Mouse (Mus musculus) bone marrow, adult 2 months (tissue): ENCODE results near the gene Akr1a1. TPM values are rescaled to one million over a fixed set of nuclear protein-coding genes. Genes with fewer than 3 reads are reported as not detected.

Experiments
- H3K27ac ChIP-seq: fragments of 200-500 bp; 2 replicates; pipeline ENCODE4 v1.5.1; 2012; ENCODE audit warnings: low read depth, mild to moderate bottlenecking, control low read depth, inconsistent platforms, low read length; ENCODE audit not compliant: control insufficient read depth, poor library complexity, insufficient read depth
- H3K4me1 ChIP-seq: fragments of 200-500 bp; 2 replicates; pipeline ENCODE4 v1.6.1; 2011; ENCODE audit warnings: low read length; ENCODE audit not compliant: control insufficient read depth, insufficient read depth
- H3K4me3 ChIP-seq: fragments of 200-500 bp; replicated peaks from 2 replicates; pipeline ENCODE3; 2011; ENCODE audit warnings: mild to moderate bottlenecking, low read depth, low read length, control low read depth; ENCODE audit not compliant: control insufficient read depth
- CTCF ChIP-seq: fragments of 200-500 bp; IDR thresholded peaks from 2 replicates; pipeline ENCODE4 v1.5.1; 2011; ENCODE audit warnings: low read length, control low read depth; ENCODE audit not compliant: control insufficient read depth, insufficient read depth
- POLR2A ChIP-seq: fragments of 200-500 bp; IDR thresholded peaks from 2 replicates; pipeline ENCODE4 v1.6.1; 2011; ENCODE audit warnings: low read depth, mild to moderate bottlenecking, control low read depth, low read length, borderline replicate concordance; ENCODE audit not compliant: control insufficient read depth
- WGBS: fragments of 180-500 bp; shearing (Covaris S2); methylation state at CpG from one replicate; pipeline ENCODE4 v1.1.7; 2018; 5-methylcytosine and 5-hydroxymethylcytosine counted together
- polyA plus RNA-seq: library from polyadenylated mRNA; stranded (reverse); fragments of >200 nt; gene quantifications from 2 replicates; pipeline ENCODE4 v1.2.4, GENCODE M21; 2011; ENCODE audit warnings: low replicate concordance; ENCODE audit not compliant: missing spikeins, insufficient read depth, insufficient read length

The Akr1a1 gene
- polyA plus RNA-seq, 1 experiment, result 421 TPM

- Histone ChIP-seq H3K4me1 (no peaks in the 10 kb centered on the region; the same call in 1 of the 2 replicates), H3K4me3 (no peak overlapping the region), H3K27ac (no peak overlapping the region)
- 8% methylated on average over 2 of the region's 2 CpGs for WGBS
- no peak for TF ChIP-seq POLR2A
Measured at GRCm38 (mm10) chr4:116655100-116655499, 3.6 kb upstream of the Akr1a1 start.

- no peak for TF ChIP-seq CTCF
- no peak for TF ChIP-seq POLR2A
- H3K27ac ChIP-seq, result no peak overlapping the region
- no peak overlapping the region for H3K4me3 ChIP-seq
- WGBS, result 87% methylated on average over 6 of the region's 6 CpGs
- H3K4me1 ChIP-seq, result no peaks in the 10 kb centered on the region; the same call in 1 of the 2 replicates
Measured at GRCm38 (mm10) chr4:116653228-116653627, 1.7 kb upstream of the Akr1a1 start.

GRCm38 (mm10) chr4:116651797-116652135 lies 286 bp upstream of the Akr1a1 start:
- no peak overlapping the region for H3K27ac ChIP-seq
- TF ChIP-seq CTCF, result no peak
- no peak for TF ChIP-seq POLR2A
- peak overlapping the region; percentile 85 for H3K4me3 ChIP-seq
- 10% methylated on average over 6 of the region's 6 CpGs for WGBS
- no peaks in the 10 kb centered on the region; the same call in 1 of the 2 replicates for H3K4me1 ChIP-seq

- H3K4me1 ChIP-seq, result no peaks in the 10 kb centered on the region; the same call in 1 of the 2 replicates
- 38% methylated on average over 5 of the region's 5 CpGs for WGBS
- peak overlapping the region; percentile 85 for H3K4me3 ChIP-seq
- H3K27ac ChIP-seq, result no peak overlapping the region
- TF ChIP-seq POLR2A (no peak), CTCF (no peak)
Measured at GRCm38 (mm10) chr4:116650365-116650764, 1.1 kb downstream of the Akr1a1 start.

- 91% methylated on average over 2 of the region's 2 CpGs for WGBS
Measured at GRCm38 (mm10) chr4:116649411-116649810, 2.1 kb downstream of the Akr1a1 start.

GRCm38 (mm10) chr4:116645624-116646023 lies 5.9 kb downstream of the Akr1a1 start:
- TF ChIP-seq POLR2A (no peak), CTCF (no peak)
- Histone ChIP-seq H3K27ac (no peak overlapping the region), H3K4me1 (no peaks in the 10 kb centered on the region; the same call in 1 of the 2 replicates), H3K4me3 (no peak overlapping the region)
- 85% methylated on average over 7 of the region's 7 CpGs for WGBS

More at GRCm38 (mm10) chr4:116649411-116649810, 2.1 kb downstream of the Akr1a1 start:
- TF ChIP-seq CTCF (no peak), POLR2A (no peak)
- no peak overlapping the region for H3K27ac ChIP-seq
- H3K4me1 ChIP-seq, result no peaks in the 10 kb centered on the region; the same call in 1 of the 2 replicates
- H3K4me3 ChIP-seq, result no peak overlapping the region

- Histone ChIP-seq H3K27ac (no peak overlapping the region), H3K4me3 (no peak overlapping the region), H3K4me1 (no peaks in the 10 kb centered on the region; the same call in 1 of the 2 replicates)
- 43% methylated on average over 6 of the region's 6 CpGs for WGBS
- TF ChIP-seq CTCF (peak; percentile 55), POLR2A (no peak)
Measured at GRCm38 (mm10) chr4:116644326-116644725, 7.2 kb downstream of the Akr1a1 start.

- WGBS, result 92% methylated on average over 1 of the region's 1 CpGs
- Histone ChIP-seq H3K4me1 (no peaks in the 10 kb centered on the region; the same call in 1 of the 2 replicates), H3K27ac (no peak overlapping the region), H3K4me3 (no peak overlapping the region)
- TF ChIP-seq CTCF (no peak), POLR2A (no peak)
Measured at GRCm38 (mm10) chr4:116642071-116642470, 9.4 kb downstream of the Akr1a1 start.

- Histone ChIP-seq H3K27ac (no peak overlapping the region), H3K4me1 (no peaks in the 10 kb centered on the region), H3K4me3 (no peak overlapping the region)
- 91% methylated on average over 6 of the region's 6 CpGs for WGBS
- TF ChIP-seq POLR2A (no peak), CTCF (no peak)
Measured at GRCm38 (mm10) chr4:116638821-116639220, 12.7 kb downstream of the Akr1a1 start.
